Mouse (Mus musculus): Measurements from ENCODE around the gene Nanos2. TPM values are rescaled to one million over a fixed set of nuclear protein-coding genes. Genes with fewer than 3 reads are reported as not detected.

The Nanos2 gene
- polyA plus RNA-seq (2017; shearing (Covaris generic)): not detected

GRCm38 (mm10) chr7:18987100-18987499, at the start of gene Nanos2:
Nanos2 (plus strand) TSS chr7:18987400.
- ATAC-seq: no peak

- ATAC-seq: no peak
Observed at GRCm38 (mm10) chr7:18942376-18942775, 44.8 kb upstream of the Nanos2 start.

- ATAC-seq: no peak
Observed at GRCm38 (mm10) chr7:18942815-18943214, 44.4 kb upstream of the Nanos2 start.

DNA sequence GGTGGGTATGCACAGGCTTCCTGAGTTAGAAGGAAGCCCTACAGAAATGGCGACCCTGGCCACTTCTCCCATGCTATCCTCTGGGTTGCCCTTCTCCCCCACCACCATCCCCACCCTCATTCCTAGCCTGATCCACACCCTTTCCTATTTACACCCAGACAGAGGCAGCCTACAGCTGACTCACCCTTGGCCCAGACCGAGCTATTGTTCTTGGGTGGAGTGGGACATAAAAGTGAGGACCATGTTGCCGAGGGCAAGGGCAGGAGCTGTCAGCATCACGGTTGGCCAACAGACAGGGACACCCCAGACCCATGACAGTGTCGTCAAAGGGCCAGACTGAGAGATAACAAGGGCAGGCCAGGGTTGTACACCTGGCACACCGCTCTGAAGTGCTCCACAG, 39.0 kb upstream of the Nanos2 start:
- ATAC-seq: no peak

GRCm38 (mm10) chr7:18949781-18950522, 37.2 kb upstream of the Nanos2 start:
- no peak for ATAC-seq

GRCm38 (mm10) chr7:18950523-18951315, 36.5 kb upstream of the Nanos2 start:
- peak; percentile 47 for ATAC-seq

- no peak for ATAC-seq
Observed at GRCm38 (mm10) chr7:18951397-18951796, 35.8 kb upstream of the Nanos2 start.

- peak; percentile 50 for ATAC-seq
Observed at GRCm38 (mm10) chr7:18957569-18958383, 29.4 kb upstream of the Nanos2 start.

- no peak for ATAC-seq
Observed at GRCm38 (mm10) chr7:18958384-18958766, 28.8 kb upstream of the Nanos2 start.

DNA sequence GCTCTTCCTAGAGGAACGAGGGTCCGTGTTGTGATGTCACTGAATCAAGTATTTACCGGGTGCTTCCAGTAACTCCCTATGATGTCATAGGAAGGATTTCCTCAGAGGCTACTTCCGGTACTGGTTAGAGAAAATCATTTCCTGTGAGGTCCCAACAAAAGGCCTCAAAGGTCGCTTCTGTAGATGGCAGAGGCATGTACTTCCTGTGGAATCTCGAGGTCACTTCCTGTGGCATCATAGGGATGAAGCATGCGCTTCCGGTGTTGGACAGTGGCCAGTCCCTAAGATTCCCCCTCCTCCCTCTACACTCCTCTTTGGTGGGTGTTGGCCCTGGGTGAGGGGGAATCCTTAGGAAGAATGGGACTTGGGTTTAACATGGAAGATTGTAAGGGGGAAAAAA, 27.8 kb upstream of the Nanos2 start:
- peak; percentile 55 for ATAC-seq

GRCm38 (mm10) chr7:18962171-18962792, 24.9 kb upstream of the Nanos2 start:
- ATAC-seq: no peak

GRCm38 (mm10) chr7:18962795-18963194, 24.4 kb upstream of the Nanos2 start:
- no peak for ATAC-seq

GRCm38 (mm10) chr7:18963294-18963843, 23.8 kb upstream of the Nanos2 start:
- ATAC-seq: no peak

DNA sequence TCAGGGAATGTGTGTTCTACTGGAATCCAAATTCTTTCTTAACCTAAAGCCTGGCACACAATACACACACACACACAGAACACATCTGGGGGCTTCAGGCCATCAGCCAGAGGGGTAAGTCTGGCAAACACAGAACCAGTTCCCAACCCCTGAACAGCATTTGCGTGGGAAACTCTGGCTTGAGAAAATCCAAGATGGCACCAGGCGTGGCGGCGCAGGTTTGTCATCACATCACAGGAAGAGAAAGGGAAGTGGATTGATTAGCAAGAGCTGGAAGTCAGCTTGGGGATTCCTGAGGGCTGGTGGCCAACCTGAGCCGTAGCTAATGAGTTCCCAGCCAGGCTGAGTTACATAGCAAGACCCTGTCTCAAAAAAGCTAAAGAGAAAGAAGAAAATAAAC, 21.9 kb upstream of the Nanos2 start:
- no peak for ATAC-seq

DNA sequence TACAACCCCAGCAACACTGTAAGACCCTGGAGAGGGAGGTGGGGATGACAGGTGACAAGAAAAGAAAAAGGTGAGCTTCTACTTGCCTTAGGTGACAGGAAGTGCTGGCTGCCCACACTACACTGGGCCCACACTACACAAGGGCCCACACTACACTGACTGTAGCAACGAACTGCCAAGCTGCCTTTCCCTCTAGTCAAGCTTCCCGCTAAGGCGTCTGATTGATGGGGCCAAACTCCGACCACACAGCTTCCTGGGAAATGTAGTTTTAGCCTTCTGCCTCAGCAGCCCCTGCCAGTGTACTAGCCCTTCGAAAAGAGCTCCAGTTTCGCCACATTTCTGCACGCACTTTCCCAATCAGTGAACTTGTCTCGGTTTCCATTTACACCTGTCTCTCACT, 19.6 kb upstream of the Nanos2 start:
- no peak for ATAC-seq

- no peak for ATAC-seq
Observed at GRCm38 (mm10) chr7:18970956-18971355, 16.2 kb upstream of the Nanos2 start.

- ATAC-seq: no peak
Observed at GRCm38 (mm10) chr7:18978381-18978780, 8.8 kb upstream of the Nanos2 start.

GRCm38 (mm10) chr7:18986503-18986902, 697 bp upstream of the Nanos2 start:
- ATAC-seq: no peak

DNA sequence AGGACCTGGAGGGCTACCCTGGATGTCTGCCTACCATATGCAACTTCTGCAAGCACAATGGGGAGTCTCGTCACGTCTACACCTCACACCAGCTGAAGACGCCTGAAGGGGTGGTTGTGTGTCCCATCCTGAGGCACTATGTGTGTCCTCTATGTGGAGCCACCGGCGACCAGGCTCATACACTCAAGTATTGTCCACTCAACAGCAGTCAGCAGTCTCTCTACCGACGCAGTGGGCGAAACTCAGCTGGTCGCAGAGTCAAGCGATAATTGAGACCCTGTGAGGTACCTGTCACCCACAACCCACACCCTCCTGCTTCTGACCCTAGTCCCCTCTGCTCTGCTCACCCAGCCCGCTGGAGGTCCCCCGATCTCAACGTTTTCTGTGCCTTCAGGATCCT, 547 bp downstream of the Nanos2 start:
- no peak for ATAC-seq

DNA sequence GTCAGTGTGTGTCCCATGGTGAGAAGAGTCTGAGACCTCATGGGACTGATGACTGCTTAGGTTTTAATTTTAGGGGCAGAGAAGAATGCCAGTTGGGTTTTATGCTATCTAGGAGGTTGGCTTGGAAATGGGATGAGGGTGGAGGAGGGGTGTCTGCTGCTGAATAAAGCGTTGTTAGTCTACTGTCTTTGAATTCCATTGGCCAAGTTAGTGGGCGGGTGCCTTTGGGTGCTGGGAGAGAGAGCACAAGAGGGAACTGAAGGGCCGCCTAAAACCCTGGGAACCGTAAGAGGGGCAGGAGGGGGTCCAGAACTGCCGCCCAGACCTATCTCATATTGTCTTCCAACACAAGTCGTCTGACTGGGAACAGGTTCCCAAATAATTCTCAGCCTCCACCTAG, 1.6 kb downstream of the Nanos2 start:
- ATAC-seq: no peak

GRCm38 (mm10) chr7:18989995-18990394, 2.8 kb downstream of the Nanos2 start:
- no peak for ATAC-seq

DNA sequence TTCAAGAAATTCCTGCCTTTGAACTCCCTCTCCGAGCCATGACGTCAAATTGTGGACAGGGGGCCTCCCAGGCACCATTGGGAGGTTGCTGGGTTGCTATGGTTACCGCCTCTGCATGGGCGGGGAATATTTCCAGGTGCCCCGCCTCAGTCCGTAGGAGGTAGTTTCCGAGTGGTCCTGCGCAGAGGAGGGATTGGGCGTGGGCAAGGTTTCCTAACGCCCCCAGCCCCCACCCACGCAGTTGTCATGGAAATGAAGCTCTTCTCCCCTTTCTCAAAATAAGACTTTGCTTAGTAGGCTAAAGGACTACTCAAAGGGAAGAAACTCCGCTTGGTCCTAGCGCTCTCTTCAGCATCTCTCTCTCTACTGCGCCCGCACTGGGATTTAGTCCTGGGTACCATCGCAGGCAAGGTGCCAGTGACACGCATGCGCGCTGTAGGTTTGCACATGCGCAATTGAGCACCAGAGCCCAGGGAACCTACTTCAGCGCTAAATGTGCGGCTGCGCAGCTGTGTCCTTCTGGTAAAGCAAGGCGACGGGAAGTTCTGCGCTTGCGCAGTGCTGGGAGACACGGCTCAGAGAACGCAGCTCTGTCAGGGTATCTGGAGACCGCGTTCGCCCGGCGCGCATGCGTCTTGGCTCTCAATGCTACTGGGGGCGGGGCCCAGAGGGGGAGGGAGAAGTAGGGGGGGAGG, 3.5 kb downstream of the Nanos2 start, which contains the start of gene Mypop:
TSS of gene Mypop (plus strand) at position 645 of the 695 bp plus-strand sequence.
- peak; percentile 86 for ATAC-seq

Data from CD4-positive, CD25-positive, alpha-beta regulatory T cell, adult 4 months (primary cell).